Comparison of ENCODE assay signal across 8 mouse cellular contexts in genomic region chr11:84729189-84729588, GRCm38 (mm10).
DNase-seq lines count a peak whose midpoint lies in the region; ATAC-seq and TF ChIP-seq lines count a peak whose summit lies in the region.

No protein-coding gene starts in this region.

- no peak for TF ChIP-seq EP300 in lung, postnatal 0 days (IDR thresholded peaks at IDR 0.05)

- H3K9me3 ChIP-seq in heart, embryonic 12.5 days (replicated peaks) = no peaks in the 10 kb centered on the region
- no peaks in the 10 kb centered on the region for H3K9me3 ChIP-seq in lung, postnatal 0 days (ENCODE audit: low read length)

- no peak overlapping the region for H3K9ac ChIP-seq in heart, embryonic 12.5 days
- no peak overlapping the region for H3K9ac ChIP-seq in lung, postnatal 0 days (replicated peaks; ENCODE audit: low read depth)

- H3K36me3 ChIP-seq in heart, embryonic 12.5 days = no peaks in the 10 kb centered on the region
- H3K36me3 ChIP-seq in lung, postnatal 0 days (ENCODE audit: insufficient read depth, low read length) = no peaks in the 10 kb centered on the region

- ATAC-seq in heart, embryonic 12.5 days (ENCODE audit: insufficient number of reproducible peaks, low FRiP score) = no peak
- no peak for ATAC-seq in lung, postnatal 0 days

- H3K27ac ChIP-seq in heart, embryonic 12.5 days (ENCODE audit: poor library complexity, severe bottlenecking) = no peak overlapping the region
- no peak overlapping the region for H3K27ac ChIP-seq in lung, postnatal 0 days (ENCODE audit: low read length)

- no peaks in the 10 kb centered on the region for H3K4me1 ChIP-seq in heart, embryonic 12.5 days (replicated peaks)
- H3K4me1 ChIP-seq in lung, postnatal 0 days (ENCODE audit: insufficient read depth, low read depth, low read length) = no peaks in the 10 kb centered on the region

- H3K4me2 ChIP-seq in heart, embryonic 12.5 days = no peak overlapping the region
- no peak overlapping the region for H3K4me2 ChIP-seq in lung, postnatal 0 days (replicated peaks; ENCODE audit: low read depth, low read length)

- peaks cover 35% of the 10 kb centered on the region for H3K27me3 ChIP-seq in heart, embryonic 12.5 days (replicated peaks)
- H3K27me3 ChIP-seq in lung, postnatal 0 days (replicated peaks; ENCODE audit: insufficient read depth, low read length) = no peaks in the 10 kb centered on the region

- no peak overlapping the region for H3K4me3 ChIP-seq in heart, embryonic 12.5 days
- no peak overlapping the region for H3K4me3 ChIP-seq in lung, postnatal 0 days (ENCODE audit: low read depth, low read length)

- peak; percentile 61 for DNase-seq in heart, postnatal 4 days
- DNase-seq in ES-CJ7 (ENCODE audit: low read depth, low spot score) = peak; percentile 85
- DNase-seq in embryo, embryonic 11.5 days (ENCODE audit: low read depth, low spot score) = peak; percentile 71
- peak; percentile 70 for DNase-seq in lung, postnatal 0 days (ENCODE audit: low spot score)
- no peak for DNase-seq in right cerebral cortex, postnatal 36 days (ENCODE audit: low spot score in 2 of 2)
- DNase-seq in layer of hippocampus, adult 18-20 months (ENCODE audit: low spot score in 2 of 2) = no peak
- no peak for DNase-seq in frontal cortex, postnatal 36 days (ENCODE audit: low spot score in 2 of 2)

- WGBS in heart, embryonic 12.5 days = 10% methylated on average over 2 of the region's 2 CpGs
- 9% methylated on average over 2 of the region's 2 CpGs for WGBS in lung, postnatal 0 days

- TF ChIP-seq CTCF in lung, postnatal 0 days (IDR thresholded peaks at IDR 0.05) = no peak

Comparison
In these comparisons a context has a peak if more than half of its experiments do, and no peak if none do; other contexts are left out.
1. DNase-seq: peak in heart, postnatal 4 days (single experiment), ES-CJ7 (single experiment), embryo, embryonic 11.5 days (single experiment) and lung, postnatal 0 days (single experiment); none in right cerebral cortex, postnatal 36 days (0 of 2), layer of hippocampus, adult 18-20 months (0 of 2) and frontal cortex, postnatal 36 days (0 of 2).